Mouse (Mus musculus): ENCODE results near the gene Olfr690. TPM values are rescaled to one million over a fixed set of nuclear protein-coding genes. Genes with fewer than 3 reads are reported as not detected.
"Not testable (repeated sequence)": the region's sequence is repeated elsewhere in the genome, so short reads cannot be mapped to it uniquely, and the experiment has no call there.

Olfr690 gene
- total and polyA plus RNA-seq, 3 experiments = 0.16 TPM; not detected in 2

DNA sequence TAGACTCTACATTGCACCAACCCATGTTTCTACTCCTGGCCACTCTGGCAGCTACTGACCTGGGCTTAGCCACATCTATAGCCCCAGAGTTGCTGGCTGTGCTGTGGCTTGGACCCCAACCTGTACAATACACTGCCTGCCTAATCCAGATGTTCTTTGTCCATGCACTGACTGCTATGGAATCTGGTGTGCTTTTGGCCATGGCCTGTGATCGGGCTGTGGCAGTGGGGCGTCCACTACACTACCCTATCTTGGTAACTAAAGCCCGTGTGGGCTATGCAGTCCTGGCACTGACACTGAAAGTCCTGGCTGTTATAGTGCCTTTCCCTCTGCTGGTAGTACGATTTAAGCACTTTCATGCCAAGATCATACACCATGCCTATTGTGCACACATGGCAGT is 34.6 kb upstream of the Olfr690 start:
- Histone ChIP-seq H3K27me3 (ENCODE audit: insufficient read depth, low read length) (no peaks in the 10 kb centered on the region), H3K4me1 (ENCODE audit: insufficient read depth, low read depth, low read length) (no peaks in the 10 kb centered on the region), H3K4me3 (ENCODE audit: low read depth, low read length) (no peak overlapping the region), H3K36me3 (replicated peaks) (peaks cover 12% of the 10 kb centered on the region), H3K9me3 (replicated peaks) (no peaks in the 10 kb centered on the region)
- TF ChIP-seq GATA2 (IDR thresholded peaks at IDR 0.05; ENCODE audit: borderline replicate concordance, low read depth, low read length) = no peak
- no peak for TF ChIP-seq POLR2AphosphoS5 (IDR thresholded peaks at IDR 0.05; ENCODE audit: insufficient replicate concordance, low read depth, low read length)
- no peak for TF ChIP-seq CTCF (IDR thresholded peaks at IDR 0.05; ENCODE audit: low read depth, low read length)
- no peak for TF ChIP-seq TAL1 (conservative IDR thresholded peaks at IDR 0.05; ENCODE audit: low read depth, low read length)
- no peak for TF ChIP-seq GATA1 (IDR thresholded peaks at IDR 0.05; ENCODE audit: borderline replicate concordance, low read length)
- DNase-seq (ENCODE audit: low spot score) (no peak), ATAC-seq (ENCODE audit: extremely low read depth, insufficient number of reproducible peaks, low FRiP score, poor library complexity, severe bottlenecking) (no peak)

DNA sequence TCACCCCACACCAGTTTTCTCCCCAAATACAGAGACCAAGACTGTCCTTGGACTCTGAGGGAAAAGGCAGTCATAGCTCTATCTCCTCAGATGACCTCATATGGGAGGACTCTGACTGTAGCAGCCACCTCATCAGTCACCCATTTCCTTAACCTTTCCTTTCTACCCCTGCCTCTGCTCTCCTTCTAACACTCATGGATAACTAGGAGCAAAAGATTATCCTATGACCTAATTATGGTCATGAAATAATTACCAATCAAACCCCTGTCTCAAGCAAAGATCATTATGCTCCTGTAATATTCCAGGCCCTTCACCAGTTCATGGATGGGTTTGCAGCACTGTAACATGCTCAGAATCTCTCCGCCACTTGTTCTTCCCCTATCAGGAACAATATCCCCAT is 34.0 kb upstream of the Olfr690 start, which contains the start of gene Olfr692:
TSS of gene Olfr692 (plus strand) at position 301 of the 400 bp plus-strand sequence.
- Histone ChIP-seq H3K4me3 (ENCODE audit: low read depth, low read length) (no peak within 1 kb of the TSS), H3K4me1 (ENCODE audit: insufficient read depth, low read depth, low read length) (no peaks in the 10 kb centered on the region), H3K36me3 (replicated peaks) (peaks cover 8% of the 10 kb centered on the region), H3K9me3 (replicated peaks) (no peaks in the 10 kb centered on the region), H3K27me3 (ENCODE audit: insufficient read depth, low read length) (no peaks in the 10 kb centered on the region)
- ATAC-seq (ENCODE audit: extremely low read depth, insufficient number of reproducible peaks, low FRiP score, poor library complexity, severe bottlenecking) (no peak), DNase-seq (ENCODE audit: low spot score) (no peak)
- TF ChIP-seq POLR2AphosphoS5 (IDR thresholded peaks at IDR 0.05; ENCODE audit: insufficient replicate concordance, low read depth, low read length) (no peak), GATA1 (IDR thresholded peaks at IDR 0.05; ENCODE audit: borderline replicate concordance, low read length) (no peak), TAL1 (conservative IDR thresholded peaks at IDR 0.05; ENCODE audit: low read depth, low read length) (no peak), GATA2 (IDR thresholded peaks at IDR 0.05; ENCODE audit: borderline replicate concordance, low read depth, low read length) (no peak), CTCF (IDR thresholded peaks at IDR 0.05; ENCODE audit: low read depth, low read length) (no peak)

DNA sequence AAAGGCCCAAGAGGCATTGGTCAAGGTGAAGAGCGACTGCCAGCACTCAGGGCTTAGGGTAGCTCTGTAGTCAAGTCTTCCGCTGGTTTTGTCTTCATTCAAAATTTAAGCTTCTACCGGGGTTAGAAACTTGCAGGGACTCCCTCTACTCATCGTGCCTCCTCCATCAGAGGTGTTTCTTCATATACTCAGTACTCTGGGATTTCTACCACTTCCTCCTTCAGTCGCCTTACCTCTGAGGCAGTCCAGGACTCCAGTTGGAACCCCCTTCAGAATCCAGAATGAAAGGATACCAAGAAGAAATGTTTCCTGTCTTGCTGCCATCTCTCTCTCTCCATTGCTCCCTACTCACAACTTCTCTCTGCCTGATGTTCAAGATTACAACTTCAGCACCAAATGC is 33.4 kb upstream of the Olfr690 start:
- Histone ChIP-seq H3K36me3 (replicated peaks) (peaks cover 5% of the 10 kb centered on the region), H3K9me3 (replicated peaks) (no peaks in the 10 kb centered on the region), H3K4me3 (ENCODE audit: low read depth, low read length) (no peak overlapping the region), H3K27me3 (ENCODE audit: insufficient read depth, low read length) (no peaks in the 10 kb centered on the region), H3K4me1 (ENCODE audit: insufficient read depth, low read depth, low read length) (no peaks in the 10 kb centered on the region)
- no peak for DNase-seq (ENCODE audit: low spot score)
- no peak for ATAC-seq (ENCODE audit: extremely low read depth, insufficient number of reproducible peaks, low FRiP score, poor library complexity, severe bottlenecking)
- TF ChIP-seq GATA2 (IDR thresholded peaks at IDR 0.05; ENCODE audit: borderline replicate concordance, low read depth, low read length) = no peak
- TF ChIP-seq GATA1 (IDR thresholded peaks at IDR 0.05; ENCODE audit: borderline replicate concordance, low read length) = no peak
- TF ChIP-seq CTCF (IDR thresholded peaks at IDR 0.05; ENCODE audit: low read depth, low read length) = no peak
- TF ChIP-seq POLR2AphosphoS5 (IDR thresholded peaks at IDR 0.05; ENCODE audit: insufficient replicate concordance, low read depth, low read length) = no peak
- TF ChIP-seq TAL1 (conservative IDR thresholded peaks at IDR 0.05; ENCODE audit: low read depth, low read length) = no peak

DNA sequence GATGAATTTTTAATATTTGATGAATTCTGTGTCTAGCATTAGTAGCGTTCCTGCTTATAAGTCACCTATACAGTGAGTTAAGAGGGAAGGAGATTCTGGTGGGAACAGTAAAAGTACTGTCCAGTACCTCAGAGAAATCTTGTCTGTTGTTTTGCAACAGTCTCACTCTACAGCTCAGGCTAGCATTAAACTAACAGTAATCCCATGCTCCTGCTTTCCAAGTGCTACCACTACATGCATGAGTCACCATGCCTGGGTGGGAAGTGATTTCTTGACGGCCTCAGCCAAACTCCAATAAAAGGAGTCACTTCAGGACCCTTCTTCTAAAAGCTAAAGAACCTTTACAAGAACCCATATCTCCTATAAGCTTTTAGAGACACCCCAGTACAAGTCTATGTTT is 27.8 kb upstream of the Olfr690 start:
- Histone ChIP-seq H3K27me3 (ENCODE audit: insufficient read depth, low read length) (no peaks in the 10 kb centered on the region), H3K36me3 (replicated peaks) (no peaks in the 10 kb centered on the region), H3K4me1 (ENCODE audit: insufficient read depth, low read depth, low read length) (no peaks in the 10 kb centered on the region), H3K4me3 (ENCODE audit: low read depth, low read length) (no peak overlapping the region), H3K9me3 (replicated peaks) (no peaks in the 10 kb centered on the region)
- TF ChIP-seq TAL1 (conservative IDR thresholded peaks at IDR 0.05; ENCODE audit: low read depth, low read length) (no peak), GATA1 (IDR thresholded peaks at IDR 0.05; ENCODE audit: borderline replicate concordance, low read length) (no peak), CTCF (IDR thresholded peaks at IDR 0.05; ENCODE audit: low read depth, low read length) (no peak), POLR2AphosphoS5 (IDR thresholded peaks at IDR 0.05; ENCODE audit: insufficient replicate concordance, low read depth, low read length) (no peak), GATA2 (IDR thresholded peaks at IDR 0.05; ENCODE audit: borderline replicate concordance, low read depth, low read length) (no peak)
- ATAC-seq (ENCODE audit: extremely low read depth, insufficient number of reproducible peaks, low FRiP score, poor library complexity, severe bottlenecking) (no peak), DNase-seq (ENCODE audit: low spot score) (no peak)

DNA sequence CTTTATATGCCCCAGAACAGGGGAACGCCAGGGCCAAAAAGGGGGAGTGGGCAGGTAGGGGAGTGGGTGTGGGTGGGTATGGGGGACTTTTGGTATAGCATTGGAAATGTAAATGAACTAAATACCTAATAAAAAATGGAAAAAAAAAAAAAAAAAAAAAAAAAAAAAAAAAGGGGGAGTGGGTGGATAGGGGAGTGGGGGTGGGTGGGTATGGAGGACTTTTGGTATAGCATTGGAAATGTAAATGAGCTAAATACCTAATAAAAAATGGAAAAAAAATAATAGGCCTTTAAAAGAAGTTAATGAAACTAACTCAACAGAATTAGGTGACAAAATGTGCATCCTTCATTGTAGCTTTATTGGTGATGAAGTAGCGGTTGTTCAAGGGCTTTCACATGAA is 22.6 kb upstream of the Olfr690 start:
- H3K36me3 ChIP-seq (replicated peaks); H3K27me3 ChIP-seq (ENCODE audit: insufficient read depth, low read length); H3K9me3 ChIP-seq (replicated peaks); H3K4me1 ChIP-seq (ENCODE audit: insufficient read depth, low read depth, low read length); ATAC-seq (ENCODE audit: extremely low read depth, insufficient number of reproducible peaks, low FRiP score, poor library complexity, severe bottlenecking); DNase-seq (ENCODE audit: low spot score); H3K4me3 ChIP-seq (ENCODE audit: low read depth, low read length): not testable (repeated sequence)

DNA sequence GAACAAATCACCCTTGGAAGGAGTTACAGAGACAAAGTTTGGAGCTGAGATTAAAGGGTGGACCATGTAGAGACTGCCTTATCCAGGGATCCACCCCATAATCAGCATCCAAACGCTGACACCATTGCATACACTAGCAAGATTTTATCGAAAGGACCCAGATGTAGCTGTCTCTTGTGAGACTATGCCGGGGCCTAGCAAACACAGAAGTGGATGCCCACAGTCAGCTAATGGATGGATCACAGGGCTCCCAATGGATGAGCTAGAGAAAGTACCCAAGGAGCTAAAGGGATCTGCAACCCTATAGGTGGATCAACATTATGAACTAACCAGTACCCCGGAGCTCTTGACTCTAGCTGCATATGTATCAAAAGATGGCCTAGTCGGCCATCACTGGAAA is 22.2 kb upstream of the Olfr690 start:
- DNase-seq (ENCODE audit: low spot score); H3K36me3 ChIP-seq (replicated peaks); H3K4me3 ChIP-seq (ENCODE audit: low read depth, low read length); ATAC-seq (ENCODE audit: extremely low read depth, insufficient number of reproducible peaks, low FRiP score, poor library complexity, severe bottlenecking); H3K9me3 ChIP-seq (replicated peaks); H3K4me1 ChIP-seq (ENCODE audit: insufficient read depth, low read depth, low read length); H3K27me3 ChIP-seq (ENCODE audit: insufficient read depth, low read length): not testable (repeated sequence)

DNA sequence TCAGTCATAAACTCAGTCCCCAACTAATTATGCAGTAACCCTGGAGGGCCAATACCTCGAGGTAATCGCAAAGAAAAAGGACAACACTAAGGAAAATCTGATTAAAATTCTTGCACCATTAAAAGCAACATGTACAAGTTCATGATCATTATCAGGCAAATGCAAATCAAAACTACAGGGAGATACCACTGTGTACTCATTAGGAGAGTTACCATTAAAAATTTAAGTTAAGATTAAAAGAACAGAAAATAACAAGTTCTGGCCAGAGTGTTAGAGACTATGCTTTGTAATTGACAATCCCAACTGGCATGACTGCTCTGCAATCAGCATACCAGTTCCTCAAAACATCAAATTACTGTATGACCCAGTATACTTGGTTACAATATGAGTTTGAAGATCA is 8.8 kb upstream of the Olfr690 start:
- H3K9me3 ChIP-seq (replicated peaks) = no peaks in the 10 kb centered on the region

More for the DNA sequence above, 8.8 kb upstream of the Olfr690 start:
- DNase-seq (ENCODE audit: low spot score) (no peak), ATAC-seq (ENCODE audit: extremely low read depth, insufficient number of reproducible peaks, low FRiP score, poor library complexity, severe bottlenecking) (no peak)
- H3K36me3 ChIP-seq (replicated peaks) = no peaks in the 10 kb centered on the region
- H3K4me3 ChIP-seq (ENCODE audit: low read depth, low read length) = no peak overlapping the region
- no peak for TF ChIP-seq GATA1 (IDR thresholded peaks at IDR 0.05; ENCODE audit: borderline replicate concordance, low read length)
- no peaks in the 10 kb centered on the region for H3K27me3 ChIP-seq (ENCODE audit: insufficient read depth, low read length)
- no peaks in the 10 kb centered on the region for H3K4me1 ChIP-seq (ENCODE audit: insufficient read depth, low read depth, low read length)

Measured in G1E (cell line).